Mouse (Mus musculus) left cerebral cortex, postnatal 4 days (tissue): ENCODE measurements around the gene Gm38431. TPM values are rescaled to one million over a fixed set of nuclear protein-coding genes. Genes with fewer than 3 reads are reported as not detected.

Experiments
- DNase-seq: peaks from one replicate; pipeline ENCODE4 v3.0.0-alpha.2; 2022
- intact Hi-C: fragments of 180-260 bp; cut with DNase I; formaldehyde crosslinking; loops from one replicate; pipeline ENCODE4 v1.15.1; 2025
- total RNA-seq, 2 experiments: library from RNA; stranded (reverse); gene quantifications; 2 replicates each; pipeline ENCODE4 v1.2.3; 2021

Gene Gm38431
- total RNA-seq = 1 to 10 TPM; 3.3 to 4.1 TPM

- peak; percentile 99 for DNase-seq
- intact Hi-C loops = no loop called here
Observed at GRCm38 (mm10) chr9:21091707-21092320, at the start of gene Gm38431, which contains the start of gene Raver1. Gm38431 (minus strand) TSS chr9:21091997. Raver1 (minus strand) TSS chr9:21092008.

- no peak for DNase-seq
- intact Hi-C loops = loop anchor here (10.0 kb wide), 1 partner anchor 104 kb away; the partner anchor contains the start of gene Icam5
Observed at GRCm38 (mm10) chr9:21138386-21138785, 46.6 kb upstream of the Gm38431 start.

GRCm38 (mm10) chr9:21137229-21137628, 45.4 kb upstream of the Gm38431 start:
- intact Hi-C loops = loop anchor here (10.0 kb wide), 1 partner anchor 102 kb away; the partner anchor contains the start of gene Icam5

GRCm38 (mm10) chr9:21136401-21136800, 44.6 kb upstream of the Gm38431 start:
- no peak for DNase-seq
- intact Hi-C loops = loop anchor here (10.0 kb wide), 1 partner anchor 102 kb away; the partner anchor contains the start of gene Icam5

More at GRCm38 (mm10) chr9:21137229-21137628, 45.4 kb upstream of the Gm38431 start:
- DNase-seq = peak; percentile 56

GRCm38 (mm10) chr9:21135941-21136381, 44.2 kb upstream of the Gm38431 start:
- DNase-seq = no peak
- intact Hi-C loops = loop anchor here (10.0 kb wide), 1 partner anchor 101 kb away; the partner anchor contains the start of gene Icam5

GRCm38 (mm10) chr9:21135329-21135890, 43.6 kb upstream of the Gm38431 start:
- no peak for DNase-seq
- intact Hi-C loops = loop anchor here (10.0 kb wide), 1 partner anchor 101 kb away; the partner anchor contains the start of gene Icam5

- intact Hi-C loops = loop anchor here (10.0 kb wide), 1 partner anchor 100 kb away; the partner anchor contains the start of gene Icam5
- no peak for DNase-seq
Observed at GRCm38 (mm10) chr9:21134595-21135328, 43.0 kb upstream of the Gm38431 start.

GRCm38 (mm10) chr9:21133064-21133707, 41.4 kb upstream of the Gm38431 start:
- DNase-seq = no peak
- intact Hi-C loops = loop anchor here (10.0 kb wide), 1 partner anchor 98 kb away; the partner anchor contains the start of gene Icam5

- no peak for DNase-seq
- intact Hi-C loops = loop anchor here (10.0 kb wide), 1 partner anchor 97 kb away; the partner anchor contains the start of gene Icam5
Observed at GRCm38 (mm10) chr9:21132102-21132775, 40.4 kb upstream of the Gm38431 start.

GRCm38 (mm10) chr9:21131059-21131956, 39.5 kb upstream of the Gm38431 start, which contains the start of gene Tyk2:
Tyk2 (minus strand) TSS chr9:21131243.
- intact Hi-C loops = loop anchor here (10.0 kb wide), 1 partner anchor 97 kb away; the partner anchor contains the start of gene Icam5

GRCm38 (mm10) chr9:21126259-21126627, 34.4 kb upstream of the Gm38431 start:
- DNase-seq = no peak
- intact Hi-C loops = no loop called here

More at GRCm38 (mm10) chr9:21131059-21131956, 39.5 kb upstream of the Gm38431 start, which contains the start of gene Tyk2:
- DNase-seq = peak; percentile 90

- no peak for DNase-seq
- intact Hi-C loops = no loop called here
Observed at GRCm38 (mm10) chr9:21125502-21126258, 33.9 kb upstream of the Gm38431 start.

- no peak for DNase-seq
- intact Hi-C loops = no loop called here
Observed at GRCm38 (mm10) chr9:21124837-21125236, 33.0 kb upstream of the Gm38431 start.

GRCm38 (mm10) chr9:21121483-21121882, 29.7 kb upstream of the Gm38431 start:
- DNase-seq = no peak
- intact Hi-C loops = no loop called here

- DNase-seq = no peak
- intact Hi-C loops = no loop called here
Observed at GRCm38 (mm10) chr9:21117073-21117472, 25.3 kb upstream of the Gm38431 start.

- no peak for DNase-seq
- intact Hi-C loops = no loop called here
Observed at GRCm38 (mm10) chr9:21115105-21115504, 23.3 kb upstream of the Gm38431 start.

GRCm38 (mm10) chr9:21114190-21114589, 22.4 kb upstream of the Gm38431 start:
- intact Hi-C loops = no loop called here
- DNase-seq = no peak

GRCm38 (mm10) chr9:21113751-21114150, 22.0 kb upstream of the Gm38431 start:
- intact Hi-C loops = no loop called here
- no peak for DNase-seq
